Mouse (Mus musculus) bone marrow macrophage, adult 2 months (primary cell): ENCODE measurements around the gene Peg10.

Experiments used
- CTCF ChIP-seq: IDR thresholded peaks from 2 replicates; pipeline ENCODE4 v1.5.1; 2012; ENCODE audit warnings: low read depth, mild to moderate bottlenecking, low read length, moderate library complexity
- POLR2A ChIP-seq: IDR thresholded peaks from 2 replicates; pipeline ENCODE4 v1.6.1; 2012; ENCODE audit warnings: mild to moderate bottlenecking, low read depth, low read length, borderline replicate concordance

DNA sequence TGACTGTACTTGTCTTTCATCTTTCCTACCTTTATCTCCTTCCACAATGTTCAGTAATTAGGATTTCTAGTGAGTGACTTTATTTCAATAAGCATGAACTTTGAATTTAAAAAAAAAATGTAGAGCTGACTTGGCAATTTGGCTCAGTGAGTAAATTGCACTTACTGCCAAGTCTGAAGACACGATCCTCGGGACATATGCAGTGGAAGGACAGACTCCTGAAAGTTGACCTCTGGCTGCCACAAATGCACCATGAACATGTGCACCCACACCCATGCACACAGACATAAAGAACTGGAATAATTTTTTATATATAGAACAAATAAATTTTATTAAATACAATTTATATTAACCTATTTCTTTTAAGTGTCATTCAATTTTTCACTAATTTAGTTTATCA is 29.8 kb upstream of the Peg10 start:
- TF ChIP-seq CTCF = no peak
- TF ChIP-seq POLR2A = no peak
